Mouse (Mus musculus) kidney, adult 2 months (tissue): Measurements from ENCODE around the gene Ubqln4.

Source experiments
- CTCF ChIP-seq: fragments of 200-500 bp; conservative IDR thresholded peaks from 2 replicates; pipeline ENCODE4 v1.5.1; 2011; ENCODE audit warnings: low read depth, mild to moderate bottlenecking, control low read depth, low read length, moderate library complexity, mixed read lengths; ENCODE audit not compliant: insufficient read depth, insufficient read length
- POLR2A ChIP-seq: fragments of 200-500 bp; IDR thresholded peaks from one replicate; pipeline ENCODE4 v1.6.1; 2011; ENCODE audit warnings: low read depth, low read length, control low read depth

DNA sequence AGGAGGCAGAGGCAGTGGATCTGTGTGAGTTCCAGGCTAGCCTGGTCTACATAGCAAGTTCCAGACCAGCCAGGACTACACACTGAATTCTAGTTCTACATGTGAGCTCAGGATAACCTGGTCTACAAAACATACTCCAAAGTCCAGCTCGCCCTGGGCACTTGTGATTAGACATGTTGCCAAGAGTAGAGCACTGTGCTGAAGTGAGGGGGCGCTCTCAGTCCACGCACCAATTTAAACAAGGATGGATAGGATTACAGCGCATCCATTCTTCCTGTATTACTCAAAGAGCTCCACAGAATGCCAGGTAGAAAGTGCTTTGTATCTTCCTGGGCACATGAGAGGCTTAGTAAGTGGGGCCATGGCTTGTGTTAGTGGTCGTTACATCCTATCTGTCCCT, 9.0 kb upstream of the Ubqln4 start:
- peak; percentile 71 for TF ChIP-seq CTCF
- TF ChIP-seq POLR2A = no peak
